Mouse (Mus musculus) liver, embryonic 14.5 days (tissue): Measurements from ENCODE around the gene Trmt61a. TPM values are rescaled to one million over a fixed set of nuclear protein-coding genes. Genes with fewer than 3 reads are reported as not detected.

ENCODE experiments used
- ATAC-seq: fragments of 200-750 bp; cut with Nextera tagmentation; 2 replicates; pipeline ENCODE4 v1.8.0; 2017; ENCODE audit warnings: moderate number of reproducible peaks, mild to moderate bottlenecking, moderate library complexity; ENCODE audit not compliant: insufficient read depth
- DNase-seq, 3 experiments: peaks; one replicate each; pipeline ENCODE4 v3.0.0-alpha.2; 2012 to 2013; ENCODE audit warnings: low read depth in 3 of 3, low spot score in 3 of 3
- H3K27ac ChIP-seq: fragments of 300-500 bp; sonication (generic); 2 replicates; pipeline ENCODE4 v1.5.1; 2014; ENCODE audit warnings: moderate library complexity, mild to moderate bottlenecking, control low read depth, inconsistent platforms
- H3K27me3 ChIP-seq: fragments of 300-500 bp; sonication (generic); 2 replicates; pipeline ENCODE4 v1.6.1; 2014; ENCODE audit warnings: mild to moderate bottlenecking, low read length, moderate library complexity; ENCODE audit not compliant: control insufficient read depth, insufficient read depth
- H3K36me3 ChIP-seq: fragments of 300-500 bp; sonication (generic); replicated peaks from 2 replicates; pipeline ENCODE4 v1.6.1; 2014; ENCODE audit warnings: low read depth; ENCODE audit not compliant: control insufficient read depth, insufficient read depth
- H3K4me1 ChIP-seq, 2 experiments: fragments of 200-500 bp in 1 of 2; fragments of 300-500 bp in 1 of 2; sonication (generic) in 1 of 2; replicated peaks; 2 replicates each; pipeline ENCODE4 v1.6.1; 2012 to 2014; ENCODE audit warnings: antibody characterized with exemption in 1 of 2, inconsistent platforms in 1 of 2, low read length in 1 of 2; ENCODE audit not compliant: control insufficient read depth in 2 of 2, insufficient read depth in 2 of 2
- H3K4me2 ChIP-seq: fragments of 300-500 bp; sonication (generic); 2 replicates; pipeline ENCODE4 v1.6.1; 2014; ENCODE audit warnings: low read depth, mild to moderate bottlenecking, control low read depth, moderate library complexity
- H3K4me3 ChIP-seq, 2 experiments: fragments of 200-500 bp in 1 of 2; fragments of 300-500 bp in 1 of 2; sonication (generic) in 1 of 2; 2 replicates each; pipeline ENCODE4 v1.5.1; 2012 to 2014; ENCODE audit warnings: low read depth in 2 of 2, low read length in 2 of 2, mild to moderate bottlenecking in 2 of 2, control low read depth in 1 of 2, inconsistent platforms in 1 of 2, moderate library complexity in 1 of 2; ENCODE audit not compliant: insufficient read depth in 1 of 2
- H3K9ac ChIP-seq: fragments of 300-500 bp; sonication (generic); replicated peaks from 2 replicates; pipeline ENCODE4 v1.6.1; 2014; ENCODE audit warnings: mild to moderate bottlenecking, control low read depth, moderate library complexity
- H3K9me3 ChIP-seq: fragments of 300-500 bp; sonication (generic); 2 replicates; pipeline ENCODE4 v1.6.1; 2016; ENCODE audit warnings: low read length, mixed read lengths; ENCODE audit not compliant: control insufficient read depth
- CTCF ChIP-seq: IDR thresholded peaks from 2 replicates; pipeline ENCODE4 v1.5.1; 2016; ENCODE audit warnings: antibody characterized with exemption, low read depth, control low read depth
- EP300 ChIP-seq: IDR thresholded peaks from 2 replicates; pipeline ENCODE4 v1.6.1; 2016; ENCODE audit warnings: antibody characterized with exemption, low read depth
- WGBS: fragments of 180-500 bp; shearing (Covaris S2); extraction: QIAGEN DNeasy Blood & Tissue Kit; methylation state at CpG from one replicate; pipeline ENCODE4 v1.1.7; 2014; ENCODE audit not compliant: insufficient replicate concordance; 5-methylcytosine and 5-hydroxymethylcytosine counted together
- polyA plus RNA-seq, 2 experiments: library from polyadenylated mRNA; depleted of rRNA in 1 of 2; stranded (reverse) in 1 of 2; unstranded in 1 of 2; fragments of >200 nt; fragmentation: Nextera tagmentation in 1 of 2; extraction: Ambion mirVana in 1 of 2; gene quantifications; 2 replicates each; pipeline versions ENCODE4 v1.2.1 to v1.2.3; 2012 to 2014

Trmt61a gene
- polyA plus RNA-seq, 2 experiments, result 3.3 to 19.3 TPM

DNA sequence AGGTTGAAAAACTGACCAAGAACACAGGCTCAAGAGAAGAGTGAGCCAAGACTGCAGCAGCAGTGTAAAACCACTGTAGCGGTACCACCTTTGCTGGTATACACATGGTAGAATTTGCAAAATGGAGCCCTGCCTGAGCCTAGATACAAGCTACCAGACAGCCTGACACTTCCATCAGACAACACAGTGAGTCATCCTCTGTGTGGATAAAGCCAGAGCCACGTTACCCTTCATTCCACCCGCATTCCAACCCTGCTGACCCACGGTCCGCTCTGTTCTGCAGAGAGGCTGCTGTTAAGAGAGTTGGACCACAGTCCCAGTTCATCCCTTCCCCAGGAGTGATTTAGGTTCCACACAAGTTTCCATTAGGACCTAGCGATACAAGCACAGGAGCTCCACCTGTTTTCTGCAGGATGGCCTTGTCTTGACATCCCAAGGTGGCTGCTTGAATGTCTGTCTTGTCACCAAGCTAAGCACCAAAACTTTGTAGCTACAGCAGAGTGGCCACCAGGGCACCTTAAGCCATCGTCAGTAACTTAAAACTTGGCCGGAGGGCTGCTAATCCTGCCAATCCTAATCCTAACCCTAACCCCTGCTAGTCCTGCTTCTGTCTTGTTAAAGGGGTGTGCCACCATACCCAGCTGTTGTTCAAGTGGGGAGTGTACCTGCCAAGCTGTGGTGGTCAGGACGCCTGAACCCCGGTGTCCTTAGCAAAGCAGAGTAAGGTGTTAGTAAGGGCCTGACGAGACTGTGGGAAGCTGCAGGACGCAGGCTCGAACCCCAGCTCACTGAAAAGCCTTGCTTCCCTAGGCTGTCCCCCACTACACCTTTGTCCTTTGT, 12.6 kb upstream of the Trmt61a start:
- no peak overlapping the region for H3K9ac ChIP-seq
- ATAC-seq, result no peak

DNA sequence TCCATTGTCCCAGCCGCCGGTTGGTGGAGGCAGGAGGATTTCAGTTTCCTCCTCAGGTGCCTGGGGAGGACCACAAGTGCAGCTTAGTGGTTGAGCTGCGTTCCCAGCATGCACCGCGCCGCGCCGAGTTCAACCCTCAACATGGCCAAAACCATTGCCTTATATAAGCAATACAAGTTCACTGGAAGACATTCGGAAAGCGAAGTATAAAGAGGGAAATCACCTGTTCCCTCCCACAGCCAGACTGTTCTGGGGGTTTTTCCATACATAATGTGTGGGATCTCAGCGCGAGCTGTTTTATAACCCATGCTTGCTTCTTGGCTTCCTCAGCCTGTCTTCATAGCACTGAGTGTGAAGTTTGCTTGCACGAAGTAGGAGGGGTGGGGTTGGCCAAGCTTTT, 11.5 kb upstream of the Trmt61a start:
- no peak overlapping the region for H3K27ac ChIP-seq
- no peak overlapping the region for H3K4me2 ChIP-seq
- H3K4me1 ChIP-seq, result 0 out of 4 replicates have a peak, but pooled peaks cover 0 to 5% of the 10 kb centered on the region in 2 experiments
- H3K9ac ChIP-seq, result no peak overlapping the region
- no peak overlapping the region for H3K4me3 ChIP-seq
- H3K9me3 ChIP-seq, result no peaks in the 10 kb centered on the region
- no peaks in the 10 kb centered on the region for H3K36me3 ChIP-seq
- peaks cover 22% of the 10 kb centered on the region for H3K27me3 ChIP-seq
- 72% methylated on average over 13 of the region's 13 CpGs for WGBS
- ATAC-seq (no peak), DNase-seq (no peak)
- no peak for TF ChIP-seq EP300
- TF ChIP-seq CTCF, result no peak

More for the DNA sequence above, 12.6 kb upstream of the Trmt61a start:
- Histone ChIP-seq H3K27ac (no peak overlapping the region), H3K9me3 (no peaks in the 10 kb centered on the region), H3K36me3 (no peaks in the 10 kb centered on the region), H3K4me2 (no peak overlapping the region), H3K27me3 (peaks cover 11% of the 10 kb centered on the region), H3K4me1 (0 out of 4 replicates have a peak, but pooled peaks cover 0 to 5% of the 10 kb centered on the region in 2 experiments), H3K4me3 (no peak overlapping the region)
- 86% methylated on average over 13 of the region's 13 CpGs for WGBS
- no peak for TF ChIP-seq CTCF
- TF ChIP-seq EP300, result no peak
- DNase-seq, result no peak

DNA sequence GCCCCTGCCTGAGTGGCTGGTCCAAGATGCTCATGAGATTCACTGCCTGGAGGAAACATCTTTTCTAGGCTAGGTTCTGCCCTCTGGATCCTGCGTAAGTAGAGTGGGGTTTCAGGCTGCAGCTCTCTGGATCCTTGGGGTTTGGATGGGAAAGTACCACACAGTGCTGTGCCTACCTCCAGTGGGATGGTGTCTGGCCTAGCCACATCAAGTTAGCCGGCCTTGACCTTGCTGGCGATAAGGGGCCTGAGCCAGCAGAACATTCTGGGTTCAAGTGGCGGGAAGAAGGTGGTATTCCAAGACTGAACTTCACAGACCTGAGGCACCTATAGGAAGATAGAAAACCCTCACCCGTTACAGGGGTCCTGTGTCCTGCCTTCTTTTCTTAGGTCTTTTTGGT, 10.5 kb upstream of the Trmt61a start:
- 78% methylated on average over 5 of the region's 5 CpGs for WGBS
- Histone ChIP-seq H3K4me1 (0 out of 4 replicates have a peak, but pooled peaks cover 0 to 5% of the 10 kb centered on the region in 2 experiments), H3K27me3 (peaks cover 33% of the 10 kb centered on the region), H3K27ac (no peak overlapping the region), H3K4me3 (no peak overlapping the region), H3K9me3 (no peaks in the 10 kb centered on the region), H3K4me2 (no peak overlapping the region), H3K36me3 (no peaks in the 10 kb centered on the region), H3K9ac (no peak overlapping the region)
- DNase-seq, result no peak
- no peak for TF ChIP-seq CTCF
- no peak for TF ChIP-seq EP300
- no peak for ATAC-seq

DNA sequence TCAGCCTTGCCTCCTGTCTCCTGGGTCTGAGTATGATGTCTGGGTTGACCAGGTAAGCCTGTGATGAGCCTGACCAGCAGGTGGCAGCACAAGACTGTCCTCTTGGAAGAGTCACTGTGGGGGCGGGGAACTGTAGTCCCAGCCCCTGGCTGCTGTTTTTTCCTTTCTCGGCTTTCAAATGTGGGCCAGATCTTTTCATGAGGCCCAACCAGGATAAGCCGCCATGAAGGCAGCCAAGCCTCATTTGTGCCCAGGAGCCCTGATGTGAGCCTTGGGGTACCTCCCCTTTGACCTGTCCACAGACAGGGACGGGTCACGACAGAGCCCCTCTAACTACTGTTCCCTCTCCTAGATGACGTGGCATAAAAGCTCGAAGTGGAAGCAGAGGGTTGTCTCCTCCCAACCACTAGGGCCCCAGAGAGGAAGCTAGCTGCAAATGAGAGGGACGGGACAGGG, 9.4 kb upstream of the Trmt61a start:
- Histone ChIP-seq H3K9ac (no peak overlapping the region), H3K27ac (no peak overlapping the region), H3K27me3 (peaks cover 43% of the 10 kb centered on the region), H3K4me2 (peak overlapping the region; percentile 45), H3K9me3 (no peaks in the 10 kb centered on the region), H3K36me3 (no peaks in the 10 kb centered on the region), H3K4me1 (0 out of 4 replicates have a peak, but pooled peaks cover 0 to 4% of the 10 kb centered on the region in 2 experiments), H3K4me3 (peak overlapping the region; percentile 17 to 22; a peak in 1 of 4 replicates)
- DNase-seq, result peak; percentile 68 to 72 (median 70)
- under 1% methylated on average over 8 of the region's 8 CpGs for WGBS
- peak; percentile 68 for ATAC-seq
- TF ChIP-seq EP300 (no peak), CTCF (peak; percentile 96)

DNA sequence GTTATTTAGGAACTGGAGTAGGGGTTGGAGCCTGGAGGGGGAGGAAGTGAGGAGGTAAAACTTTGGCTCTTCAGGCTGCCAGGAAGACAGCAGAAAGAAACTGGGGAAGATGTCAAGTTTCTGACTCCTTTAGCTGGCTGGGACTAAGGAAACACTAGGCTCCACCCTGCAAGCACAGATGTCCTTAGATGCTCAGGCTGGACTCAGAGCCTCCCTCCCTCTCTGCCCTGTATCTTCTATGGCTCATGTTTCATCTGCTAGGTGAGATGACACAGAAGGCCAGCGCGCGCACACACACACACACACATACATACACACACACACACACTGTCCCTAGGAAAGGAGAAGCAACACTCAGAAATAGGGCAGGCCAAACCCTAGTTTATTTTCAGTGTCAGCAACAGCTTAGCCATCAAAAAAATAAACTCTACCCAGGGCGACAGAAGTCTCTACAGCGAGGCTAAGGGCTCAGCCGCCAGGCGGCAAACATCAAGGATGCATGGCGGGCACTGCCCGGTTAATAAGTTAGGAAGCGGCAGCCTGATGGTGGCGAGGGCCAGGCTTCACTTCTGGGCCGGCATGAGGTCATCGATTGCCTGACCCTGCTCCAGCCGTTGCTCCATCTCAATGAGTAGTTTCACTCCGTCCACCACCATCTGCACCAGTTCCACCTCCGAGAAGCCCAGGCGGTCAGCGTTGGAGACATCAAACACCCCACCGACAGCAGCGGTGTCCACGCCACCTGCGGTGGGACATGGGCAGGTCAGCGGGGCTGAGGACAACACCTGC, 8.7 kb upstream of the Trmt61a start:
- no peak for DNase-seq
- no peak overlapping the region for H3K4me3 ChIP-seq
- H3K4me2 ChIP-seq, result peak overlapping the region; percentile 45
- 0 out of 4 replicates have a peak, but pooled peaks cover 0 to 3% of the 10 kb centered on the region in 2 experiments for H3K4me1 ChIP-seq
- H3K36me3 ChIP-seq, result no peaks in the 10 kb centered on the region
- no peaks in the 10 kb centered on the region for H3K9me3 ChIP-seq
- no peak overlapping the region for H3K9ac ChIP-seq
- H3K27me3 ChIP-seq, result peaks cover 51% of the 10 kb centered on the region
- peak; percentile 9; the same call in 1 of the 2 replicates for ATAC-seq
- H3K27ac ChIP-seq, result no peak overlapping the region
- WGBS, result 65% methylated on average over 23 of the region's 23 CpGs
- TF ChIP-seq CTCF, result no peak
- no peak for TF ChIP-seq EP300
